Mouse (Mus musculus) CH12.LX (cell line): ENCODE results near the gene Nutm1.

ENCODE experiments used
- MEF2A ChIP-seq: IDR thresholded peaks from 2 replicates; pipeline ENCODE4 v1.6.1; 2014; ENCODE audit warnings: low read depth, mild to moderate bottlenecking, inconsistent platforms, low read length, improper control_type of control experiment, borderline replicate concordance
- POLR2A ChIP-seq: IDR thresholded peaks from 2 replicates; pipeline ENCODE4 v1.6.1; 2011; ENCODE audit warnings: low read depth, mild to moderate bottlenecking, improper control_type of control experiment, low read length

DNA sequence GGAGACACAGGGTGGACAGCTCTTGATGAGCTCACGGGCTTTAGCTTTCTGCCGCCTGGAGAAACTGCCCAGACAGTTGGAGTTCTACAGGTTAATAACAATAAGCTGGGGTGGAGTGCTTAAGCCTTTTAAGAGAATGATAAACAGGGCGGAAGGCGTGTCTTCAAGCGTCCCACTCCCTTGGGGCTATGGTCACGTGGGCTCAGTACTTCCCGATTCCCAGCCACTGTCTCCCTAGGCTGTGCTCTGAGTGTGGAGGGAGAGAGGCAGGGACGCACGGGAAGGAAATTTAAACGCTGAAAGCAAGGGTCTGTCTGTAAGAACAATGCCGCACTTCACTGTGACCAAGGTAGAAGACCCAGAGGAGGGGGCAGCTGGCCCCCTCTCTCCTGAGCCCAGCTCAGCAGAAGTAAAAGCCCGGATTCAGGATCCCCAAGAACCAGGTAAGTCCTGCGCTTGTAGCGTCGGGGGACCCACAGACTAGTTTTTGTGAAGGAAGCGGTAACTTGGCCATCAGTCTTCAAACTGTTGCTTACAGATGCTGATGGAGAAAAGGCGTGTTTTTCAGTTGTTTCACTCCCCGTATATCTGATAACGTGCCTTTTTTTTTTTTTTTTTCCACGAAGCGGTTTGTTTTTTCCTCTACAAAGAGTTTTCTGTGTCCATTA is 25.4 kb upstream of the Nutm1 start:
- TF ChIP-seq POLR2A (no peak), MEF2A (no peak)
